ENCODE assay signal across 8 mouse cellular contexts in the genomic region with DNA sequence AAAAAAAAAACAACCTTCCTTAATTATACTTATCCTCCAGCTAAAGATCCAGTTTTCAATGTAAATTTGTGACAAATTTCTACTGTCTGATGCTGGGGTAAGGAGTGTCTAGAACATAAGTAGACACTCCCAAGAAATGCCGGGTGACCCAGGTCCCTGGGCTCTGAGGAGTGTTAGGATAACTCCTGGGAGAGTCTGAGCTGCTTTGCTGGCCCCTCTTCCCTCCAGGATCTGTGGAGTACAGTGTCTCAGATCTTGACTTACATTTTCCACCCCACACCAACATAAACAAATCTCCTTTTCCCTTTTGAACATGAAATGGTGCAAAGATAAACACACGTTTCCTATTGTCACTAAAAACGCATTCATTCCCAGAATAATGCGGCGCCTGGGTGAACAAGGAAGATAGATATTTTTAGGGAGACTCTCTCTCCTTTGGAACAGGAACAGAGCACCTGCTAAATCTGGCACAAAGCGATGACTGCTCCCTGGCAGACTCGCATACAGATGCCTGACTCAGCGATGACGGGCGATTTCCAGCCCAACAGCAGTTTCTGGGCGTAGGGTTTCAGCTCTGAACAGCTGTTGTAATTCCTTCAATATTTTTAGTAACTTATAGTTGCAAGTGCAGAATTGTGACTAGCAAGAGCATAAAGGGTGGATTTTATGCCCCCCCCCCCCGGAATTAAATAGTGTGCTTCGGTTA.
A peak's percentile ranks its signal among the peaks of the same experiment; 100 is the strongest.
DNase-seq lines count a peak whose midpoint lies in the region; ATAC-seq lines count a peak whose summit lies in the region.

No protein-coding gene starts in this region.

- H3K9me3 ChIP-seq in forebrain, embryonic 15.5 days = no peaks in the 10 kb centered on the region
- no peaks in the 10 kb centered on the region for H3K9me3 ChIP-seq in forebrain, embryonic 10.5 days

- peaks cover 7% of the 10 kb centered on the region for H3K4me1 ChIP-seq in forebrain, embryonic 15.5 days
- no peaks in the 10 kb centered on the region for H3K4me1 ChIP-seq in forebrain, embryonic 10.5 days

- H3K9ac ChIP-seq in forebrain, embryonic 15.5 days (replicated peaks) = no peak overlapping the region

- no peaks in the 10 kb centered on the region for H3K27me3 ChIP-seq in forebrain, embryonic 15.5 days
- H3K27me3 ChIP-seq in forebrain, embryonic 10.5 days (ENCODE audit: poor library complexity, severe bottlenecking) = no peaks in the 10 kb centered on the region

- no peaks in the 10 kb centered on the region for H3K36me3 ChIP-seq in forebrain, embryonic 15.5 days
- H3K36me3 ChIP-seq in forebrain, embryonic 10.5 days (replicated peaks) = no peaks in the 10 kb centered on the region

- no peak for DNase-seq in forebrain, embryonic 10.5 days (ENCODE audit: extremely low spot score, low spot score)
- DNase-seq in adrenal gland, postnatal 36 days = peak; percentile 7 to 10
- peak; percentile 18 to 50 for DNase-seq in frontal cortex, postnatal 25 days (ENCODE audit: low spot score in 2 of 2)
- DNase-seq in heart, postnatal 4 days = peak; percentile 75
- DNase-seq in lung, postnatal 10 days = peak; percentile 55
- DNase-seq in thymus, postnatal 14 days = no peak
- DNase-seq in thymus, postnatal 25 days = no peak

- H3K27ac ChIP-seq in forebrain, embryonic 15.5 days (replicated peaks) = peak overlapping the region; percentile 68
- no peak overlapping the region for H3K27ac ChIP-seq in forebrain, embryonic 10.5 days

- WGBS in forebrain, embryonic 15.5 days = 50% methylated on average over 13 of the region's 13 CpGs
- 88% methylated on average over 13 of the region's 13 CpGs for WGBS in forebrain, embryonic 10.5 days

- peak; percentile 87 for ATAC-seq in forebrain, embryonic 15.5 days (replicated peaks)

- H3K4me3 ChIP-seq in forebrain, embryonic 15.5 days = no peak overlapping the region
- H3K4me3 ChIP-seq in forebrain, embryonic 10.5 days = no peak overlapping the region

- H3K4me2 ChIP-seq in forebrain, embryonic 15.5 days (replicated peaks) = peak overlapping the region; percentile 17; the same call in 1 of the 2 replicates

Comparison
In these comparisons a context has a peak if more than half of its experiments do, and no peak if none do; other contexts are left out.
1. DNase-seq: peak in adrenal gland, postnatal 36 days (2 of 2), frontal cortex, postnatal 25 days (2 of 2), heart, postnatal 4 days (single experiment) and lung, postnatal 10 days (single experiment); none in forebrain, embryonic 10.5 days (single experiment), thymus, postnatal 14 days (single experiment) and thymus, postnatal 25 days (single experiment).